Mouse (Mus musculus) c-Kit-negative CD71-positive TER-119-positive erythroid progenitor cells, embryonic 14.5 days (primary cell): Measurements from ENCODE around the gene Adam33.
"Not testable (repeated sequence)": the region's sequence is repeated elsewhere in the genome, so short reads cannot be mapped to it uniquely, and the experiment has no call there.

Experiments
- DNase-seq: peaks from one replicate; pipeline ENCODE4 v3.0.0-alpha.2; 2013; ENCODE audit warnings: low read depth, low spot score

Gene Adam33

GRCm38 (mm10) chr2:131063404-131063864 is at the start of gene Adam33:
Gene Adam33, minus strand, starts transcription at chr2:131063814.
- DNase-seq, result no peak

DNA sequence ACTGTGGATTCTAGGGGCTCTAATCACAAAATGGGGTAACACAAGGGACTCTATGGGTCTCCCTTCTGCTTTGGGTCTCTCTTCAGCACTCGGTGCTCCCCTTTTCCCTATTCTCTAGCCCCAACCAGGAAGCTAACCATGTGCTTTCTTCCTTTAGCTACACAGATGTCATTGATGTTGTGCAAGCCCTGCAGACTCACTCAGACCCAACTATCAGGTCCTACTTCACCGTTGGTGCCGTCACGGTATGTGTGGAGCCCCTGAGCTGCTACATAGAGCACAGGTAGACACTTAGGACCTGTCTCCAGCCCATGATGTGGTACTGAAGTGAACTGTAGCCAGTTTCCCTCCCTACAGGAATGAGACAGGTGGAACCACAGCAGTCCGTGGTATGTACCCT is 42.4 kb upstream of the Adam33 start:
- DNase-seq, result no peak

GRCm38 (mm10) chr2:131105061-131105460 is 41.4 kb upstream of the Adam33 start:
- DNase-seq, result not testable (repeated sequence)

- DNase-seq, result no peak
Measured at GRCm38 (mm10) chr2:131104021-131104420, 40.4 kb upstream of the Adam33 start.

GRCm38 (mm10) chr2:131101530-131101929 is 37.9 kb upstream of the Adam33 start:
- DNase-seq, result no peak

GRCm38 (mm10) chr2:131097087-131097486 is 33.5 kb upstream of the Adam33 start:
- DNase-seq, result no peak

DNA sequence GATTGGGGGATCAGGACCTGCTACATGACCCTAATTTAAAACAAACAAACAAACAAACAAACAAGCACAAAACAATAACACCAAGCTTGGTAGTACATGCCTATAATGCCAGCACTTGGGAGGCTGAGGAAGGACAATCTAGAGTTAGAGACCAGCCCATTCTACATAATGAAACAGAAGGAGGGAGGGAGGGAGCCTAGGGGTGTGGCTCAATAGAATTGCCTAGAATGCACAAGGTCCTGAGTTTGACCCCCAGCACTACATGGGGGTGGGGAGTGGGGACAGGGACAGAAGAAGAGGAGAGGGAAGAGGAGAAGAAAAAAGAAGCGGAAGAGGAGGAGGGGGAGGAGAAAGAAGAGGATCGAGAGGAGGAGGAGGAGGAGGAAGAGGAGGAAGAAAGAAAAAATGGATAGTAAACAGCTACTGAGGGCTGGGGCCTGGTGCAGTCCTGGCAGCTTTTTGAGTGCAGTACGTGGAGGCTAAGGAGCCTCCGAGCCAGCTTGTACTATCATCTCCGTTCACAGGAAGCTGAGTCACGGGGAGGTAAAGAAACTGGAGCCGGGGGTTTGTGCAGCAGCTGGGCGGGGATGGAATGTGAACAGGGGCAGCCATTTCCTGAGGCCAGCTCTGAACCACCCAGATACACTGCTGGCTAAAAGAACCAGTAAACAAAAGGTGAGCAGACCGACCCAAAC is 32.6 kb upstream of the Adam33 start:
- peak; percentile 69 for DNase-seq

- peak; percentile 78 for DNase-seq
Measured at GRCm38 (mm10) chr2:131094823-131095222, 31.2 kb upstream of the Adam33 start.

GRCm38 (mm10) chr2:131093577-131093976 is 30.0 kb upstream of the Adam33 start:
- no peak for DNase-seq

DNA sequence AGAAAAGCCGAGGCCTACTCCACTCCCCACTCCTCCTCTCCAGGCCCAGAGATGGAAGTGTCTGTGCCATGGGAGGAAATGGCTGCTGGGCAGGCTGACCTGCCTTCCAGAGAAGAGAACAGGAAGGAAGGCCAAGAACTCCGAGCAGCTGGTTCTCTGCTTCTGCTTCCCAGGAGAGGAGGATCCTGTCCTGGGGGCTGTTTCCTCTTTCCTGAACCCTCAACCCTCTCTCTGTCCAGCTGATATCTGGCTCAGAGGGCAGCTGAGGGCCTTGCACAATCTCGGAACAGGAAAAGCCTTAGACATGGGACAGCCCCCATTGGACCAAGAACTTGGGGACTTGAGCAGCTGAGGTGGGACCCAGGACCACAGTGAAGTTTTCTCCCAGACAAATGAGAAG is 27.2 kb upstream of the Adam33 start:
- DNase-seq, result no peak

- DNase-seq, result no peak
Measured at GRCm38 (mm10) chr2:131089634-131090033, 26.0 kb upstream of the Adam33 start.

GRCm38 (mm10) chr2:131088581-131088980 is 25.0 kb upstream of the Adam33 start:
- DNase-seq, result no peak

GRCm38 (mm10) chr2:131086667-131087390 is 23.2 kb upstream of the Adam33 start, which contains the start of gene Siglec1:
Gene Siglec1, minus strand, starts transcription at chr2:131086765.
- no peak for DNase-seq

GRCm38 (mm10) chr2:131084206-131084605 is 20.6 kb upstream of the Adam33 start:
- DNase-seq, result no peak

GRCm38 (mm10) chr2:131080507-131080906 is 16.9 kb upstream of the Adam33 start:
- no peak for DNase-seq

DNA sequence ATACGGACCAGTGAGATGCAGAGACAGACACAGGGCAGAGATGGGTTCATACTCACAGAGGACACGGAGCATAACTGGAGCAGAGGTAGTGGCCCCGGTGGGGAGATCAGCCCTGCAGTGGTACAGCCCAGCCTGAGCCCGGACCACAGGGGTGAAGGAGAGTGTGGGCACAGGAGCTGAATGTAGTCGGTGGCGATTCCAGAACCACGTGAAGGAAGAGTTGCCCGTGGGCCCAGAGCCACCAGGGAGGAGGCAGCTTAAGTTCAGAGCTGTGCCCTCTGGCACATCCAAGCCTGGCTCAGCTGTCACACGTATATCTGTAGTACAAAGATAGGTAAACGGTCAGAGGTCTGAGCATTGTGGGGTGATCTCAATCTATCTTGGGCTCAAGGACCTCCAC is 8.9 kb upstream of the Adam33 start:
- DNase-seq, result no peak

DNA sequence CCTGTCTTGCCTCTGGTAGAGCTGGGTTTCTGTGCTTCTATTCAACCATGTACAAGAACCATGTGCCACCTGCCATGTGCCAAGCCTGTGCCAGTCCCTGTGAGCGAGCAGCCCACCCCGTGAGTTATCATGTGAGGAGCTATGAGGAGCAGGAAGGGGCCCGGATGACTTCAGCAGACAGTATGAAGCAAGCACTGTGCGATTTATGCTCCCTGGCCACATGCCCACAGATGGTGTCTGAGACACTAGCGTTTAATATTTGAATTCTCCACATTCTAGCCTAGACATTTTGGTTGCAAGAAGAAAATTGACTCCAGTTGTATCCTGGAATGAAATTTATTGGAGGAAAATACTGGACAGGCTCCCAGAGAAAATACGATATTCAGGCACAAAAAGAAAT is 3.9 kb upstream of the Adam33 start:
- DNase-seq, result no peak

DNA sequence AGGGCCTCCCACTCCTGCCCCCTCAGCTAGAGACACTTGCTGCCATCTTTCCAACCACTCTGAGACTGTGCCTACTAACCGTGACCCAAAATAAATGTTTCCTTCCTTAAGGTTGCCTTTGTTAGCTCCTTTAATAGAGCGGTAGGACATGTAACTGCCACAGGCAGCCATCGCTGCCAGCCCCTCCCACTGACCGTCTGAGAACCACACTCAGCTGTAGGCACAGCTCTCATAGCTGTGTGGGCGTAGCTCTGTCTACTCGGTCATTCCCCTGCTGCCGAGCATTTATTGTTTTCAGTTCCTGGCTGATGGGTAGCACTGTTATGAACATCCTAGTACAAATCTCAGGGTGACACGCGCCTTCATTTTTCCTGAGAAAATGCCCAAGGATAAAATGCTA is 2.7 kb upstream of the Adam33 start:
- DNase-seq, result no peak

DNA sequence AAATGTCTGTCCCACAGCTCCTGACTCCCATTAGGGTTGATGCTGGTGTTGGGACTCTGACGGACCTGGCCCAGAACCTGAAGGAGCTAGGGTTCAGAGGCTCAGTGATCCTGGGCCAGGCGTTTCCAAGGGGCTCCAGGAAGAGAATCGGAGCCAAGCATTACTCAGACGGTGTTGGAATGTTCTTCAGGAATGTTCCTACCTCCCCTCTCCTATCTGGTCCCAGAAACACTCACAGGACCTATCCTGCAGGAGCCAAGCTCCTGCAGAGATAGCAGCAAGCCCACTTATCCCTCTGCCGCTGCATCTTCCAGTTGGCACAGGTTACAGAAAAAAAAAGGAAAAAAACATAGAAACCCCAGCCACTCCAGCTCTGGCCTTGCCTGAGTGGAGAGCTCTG is 2.0 kb downstream of the Adam33 start:
- DNase-seq, result no peak

DNA sequence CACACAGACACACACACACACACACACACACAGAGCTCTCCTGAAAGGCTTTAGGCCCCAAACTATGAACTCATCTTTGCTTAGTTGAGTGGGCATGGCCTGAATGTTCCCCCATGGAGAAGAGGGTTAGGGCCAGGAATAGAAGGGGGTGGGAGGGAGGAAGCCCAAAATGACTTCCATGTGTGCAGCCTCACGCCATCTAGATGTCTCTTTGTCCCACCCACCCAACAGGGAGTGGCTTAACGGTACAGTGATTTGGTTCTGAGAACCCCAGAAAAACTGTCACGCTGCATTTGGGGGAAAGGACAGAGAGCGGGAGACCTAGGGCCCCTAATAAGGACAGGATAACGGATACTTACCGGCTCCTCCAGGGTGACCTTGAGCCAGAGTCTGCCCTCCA is 2.8 kb downstream of the Adam33 start:
- DNase-seq, result no peak

DNA sequence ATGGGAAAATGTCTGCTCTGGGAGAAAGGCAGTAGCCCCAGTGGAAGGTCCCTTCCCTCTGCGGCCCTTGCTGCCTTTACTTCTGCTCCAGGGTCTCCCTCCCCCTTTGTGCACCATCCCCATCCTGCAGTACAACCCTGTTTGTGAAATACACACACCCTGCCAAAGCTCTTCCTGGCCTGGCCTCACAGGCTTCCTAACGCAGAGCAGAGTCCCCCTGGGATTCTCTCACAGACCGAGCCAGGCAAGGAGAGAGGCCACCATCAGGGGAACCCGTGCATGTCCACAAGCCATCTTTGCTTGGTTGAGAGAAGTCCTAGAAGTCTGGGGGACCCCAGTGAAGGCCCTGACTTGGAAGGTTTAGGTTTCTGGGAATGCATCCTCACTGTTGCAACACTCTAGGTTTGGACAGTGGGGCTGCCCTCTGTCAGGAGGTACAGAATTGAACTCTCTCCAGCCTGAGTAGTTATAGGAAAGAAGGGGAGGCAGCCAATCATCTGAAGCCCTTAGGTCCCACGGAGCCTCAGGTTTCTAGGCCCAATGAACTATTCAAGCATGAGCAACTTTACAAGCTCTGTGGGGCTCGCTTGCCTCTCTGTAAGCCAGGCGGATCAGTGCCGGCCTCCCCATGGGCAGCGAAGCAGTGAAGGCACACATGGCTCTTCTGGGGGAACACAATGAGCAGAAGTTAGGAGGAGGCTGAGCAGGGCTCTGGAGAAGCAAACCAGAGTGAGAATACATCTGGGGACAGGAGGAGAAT is 3.7 kb downstream of the Adam33 start:
- DNase-seq, result no peak

- no peak for DNase-seq
Measured at GRCm38 (mm10) chr2:131059377-131059776, 4.2 kb downstream of the Adam33 start.
